Mouse (Mus musculus): ENCODE results near the gene Tsc22d4.

DNA sequence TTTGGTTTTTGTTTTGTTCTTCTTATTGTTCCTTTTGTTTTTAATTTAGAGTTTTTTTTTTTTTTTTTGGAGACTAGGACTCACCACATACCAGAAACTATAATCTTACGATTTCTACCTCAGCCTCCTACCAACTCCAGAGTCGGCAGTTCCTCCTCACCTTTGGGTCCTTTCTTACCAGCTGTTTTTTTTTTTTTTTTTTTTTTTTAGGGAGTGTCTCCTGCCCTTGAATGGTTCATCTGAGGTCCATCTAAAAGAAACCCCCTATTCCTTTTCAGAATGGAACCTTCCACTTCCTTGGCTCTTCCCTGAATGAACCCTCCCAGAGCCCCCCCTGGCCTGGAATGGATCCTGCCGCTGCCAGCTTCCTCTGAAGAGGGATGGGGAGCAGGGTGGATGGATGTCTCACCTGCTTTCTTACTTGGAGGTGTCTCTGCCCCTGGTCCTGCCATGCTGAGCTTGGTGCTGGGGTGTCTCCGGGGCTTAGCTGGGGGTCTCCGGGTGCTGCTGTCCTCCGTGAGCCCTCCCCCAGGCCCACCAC is 8.1 kb upstream of the Tsc22d4 start:
- no peak for TF ChIP-seq CTCF (IDR thresholded peaks at IDR 0.05; ENCODE audit: low read depth)
- TF ChIP-seq EP300 (IDR thresholded peaks at IDR 0.05; ENCODE audit: low read depth) = no peak

All from heart, postnatal 0 days (tissue).